Mouse (Mus musculus): ENCODE measurements around the gene Shld2. TPM values are rescaled to one million over a fixed set of nuclear protein-coding genes. Genes with fewer than 3 reads are reported as not detected.
"Not testable (repeated sequence)": the region's sequence is repeated elsewhere in the genome, so short reads cannot be mapped to it uniquely, and the experiment has no call there.

Shld2 gene
- polyA plus RNA-seq, 1 experiment from 2014 or later: 10.1 TPM

DNA sequence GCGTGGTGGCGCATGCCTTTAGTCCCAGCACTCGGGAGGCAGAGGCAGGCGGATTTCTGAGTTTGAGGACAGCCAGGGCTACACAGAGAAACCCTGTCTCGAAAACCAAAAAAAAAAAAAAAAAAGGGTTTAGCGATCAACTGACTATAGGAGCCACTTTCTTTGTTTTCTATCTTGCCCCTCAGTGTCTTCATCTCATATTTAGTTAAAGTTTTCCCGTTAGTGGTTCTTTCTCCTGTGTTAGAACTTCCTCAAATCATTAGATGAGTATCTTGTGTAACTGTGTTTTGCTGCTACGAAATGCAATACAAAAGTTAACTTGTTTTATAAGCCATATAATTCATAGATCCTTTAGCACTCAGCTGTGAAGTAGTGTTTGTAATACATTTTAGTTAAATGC is 4.1 kb upstream of the Shld2 start:
- H3K36me3 ChIP-seq (ENCODE audit: control insufficient read depth, insufficient read depth, low read length); H3K4me3 ChIP-seq (ENCODE audit: low read length); H3K9me3 ChIP-seq (ENCODE audit: control insufficient read depth, low read length); H3K27ac ChIP-seq (ENCODE audit: low read depth, low read length); ATAC-seq (ENCODE audit: low FRiP score, low TSS enrichment); H3K9ac ChIP-seq (ENCODE audit: low read depth, low read length); H3K4me2 ChIP-seq (replicated peaks; ENCODE audit: low read depth, low read length); H3K27me3 ChIP-seq (ENCODE audit: control insufficient read depth, insufficient read depth, low read length): not testable (repeated sequence)
- H3K4me1 ChIP-seq (ENCODE audit: control insufficient read depth, insufficient read depth, low read length): peaks cover 13% of the 10 kb centered on the region; the same call in 1 of the 2 replicates
- 86% methylated on average over 8 of the region's 8 CpGs for WGBS

DNA sequence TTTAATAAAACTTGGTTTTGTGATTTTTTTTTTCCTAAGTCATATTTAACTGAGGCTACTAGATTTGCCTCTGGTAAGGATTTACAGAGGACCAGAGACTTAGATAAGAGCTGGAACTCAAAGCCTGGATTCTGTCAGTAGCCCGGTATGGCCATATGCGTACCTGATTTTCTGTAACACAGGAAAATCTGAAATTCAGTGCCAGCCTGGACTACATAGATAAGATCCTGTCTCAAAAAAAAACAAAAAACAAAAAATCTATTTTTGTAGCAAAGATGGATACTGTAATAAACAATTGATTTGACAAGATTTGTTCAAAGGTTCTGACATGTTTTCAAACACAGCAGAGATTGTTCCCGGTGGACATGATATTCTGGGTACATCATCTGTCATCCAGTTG is 3.3 kb upstream of the Shld2 start:
- H3K27me3 ChIP-seq (ENCODE audit: control insufficient read depth, insufficient read depth, low read length): no peaks in the 10 kb centered on the region
- no peaks in the 10 kb centered on the region for H3K36me3 ChIP-seq (ENCODE audit: control insufficient read depth, insufficient read depth, low read length)
- no peak overlapping the region for H3K9ac ChIP-seq (ENCODE audit: low read depth, low read length)
- H3K9me3 ChIP-seq (ENCODE audit: control insufficient read depth, low read length): no peaks in the 10 kb centered on the region
- no peak for ATAC-seq (ENCODE audit: low FRiP score, low TSS enrichment)
- 0 out of 2 replicates have a peak overlapping the region, but pooled peaks have one; percentile 94 for H3K4me3 ChIP-seq (ENCODE audit: low read length)
- H3K4me1 ChIP-seq (ENCODE audit: control insufficient read depth, insufficient read depth, low read length): peaks cover 13% of the 10 kb centered on the region; the same call in 1 of the 2 replicates
- H3K4me2 ChIP-seq (replicated peaks; ENCODE audit: low read depth, low read length): no peak overlapping the region; the same call in 1 of the 2 replicates
- no peak overlapping the region for H3K27ac ChIP-seq (ENCODE audit: low read depth, low read length)
- 90% methylated on average over 3 of the region's 3 CpGs for WGBS

- Histone ChIP-seq H3K4me1 (ENCODE audit: control insufficient read depth, insufficient read depth, low read length) (peaks cover 13% of the 10 kb centered on the region; the same call in 1 of the 2 replicates), H3K4me3 (ENCODE audit: low read length) (peak overlapping the region; percentile 94), H3K9me3 (ENCODE audit: control insufficient read depth, low read length) (no peaks in the 10 kb centered on the region), H3K27ac (ENCODE audit: low read depth, low read length) (no peak overlapping the region), H3K4me2 (replicated peaks; ENCODE audit: low read depth, low read length) (peak overlapping the region; percentile 71), H3K36me3 (ENCODE audit: control insufficient read depth, insufficient read depth, low read length) (no peaks in the 10 kb centered on the region), H3K9ac (ENCODE audit: low read depth, low read length) (peak overlapping the region; percentile 92; the same call in 1 of the 2 replicates), H3K27me3 (ENCODE audit: control insufficient read depth, insufficient read depth, low read length) (no peaks in the 10 kb centered on the region)
- ATAC-seq (ENCODE audit: low FRiP score, low TSS enrichment): no peak
- WGBS: 12% methylated on average over 5 of the region's 6 CpGs
Observed at GRCm38 (mm10) chr14:34312339-34313048, 2.2 kb upstream of the Shld2 start.

GRCm38 (mm10) chr14:34311691-34312090 is 1.4 kb upstream of the Shld2 start:
- peak overlapping the region; percentile 71 for H3K4me2 ChIP-seq (replicated peaks; ENCODE audit: low read depth, low read length)
- WGBS: 2% methylated on average over 4 of the region's 4 CpGs

GRCm38 (mm10) chr14:34311021-34311631 is 833 bp upstream of the Shld2 start:
- peaks cover 13% of the 10 kb centered on the region; the same call in 1 of the 2 replicates for H3K4me1 ChIP-seq (ENCODE audit: control insufficient read depth, insufficient read depth, low read length)
- H3K4me2 ChIP-seq (replicated peaks; ENCODE audit: low read depth, low read length): peak overlapping the region; percentile 71
- under 1% methylated on average over 47 of the region's 47 CpGs for WGBS
- no peaks in the 10 kb centered on the region for H3K9me3 ChIP-seq (ENCODE audit: control insufficient read depth, low read length)
- H3K4me3 ChIP-seq (ENCODE audit: low read length): peak overlapping the region; percentile 94
- no peaks in the 10 kb centered on the region for H3K27me3 ChIP-seq (ENCODE audit: control insufficient read depth, insufficient read depth, low read length)
- peak overlapping the region; percentile 94 for H3K27ac ChIP-seq (ENCODE audit: low read depth, low read length)
- H3K9ac ChIP-seq (ENCODE audit: low read depth, low read length): peak overlapping the region; percentile 92
- peak; percentile 29 for ATAC-seq (ENCODE audit: low FRiP score, low TSS enrichment)
- H3K36me3 ChIP-seq (ENCODE audit: control insufficient read depth, insufficient read depth, low read length): no peaks in the 10 kb centered on the region

More at GRCm38 (mm10) chr14:34311691-34312090, 1.4 kb upstream of the Shld2 start:
- no peaks in the 10 kb centered on the region for H3K27me3 ChIP-seq (ENCODE audit: control insufficient read depth, insufficient read depth, low read length)
- no peaks in the 10 kb centered on the region for H3K36me3 ChIP-seq (ENCODE audit: control insufficient read depth, insufficient read depth, low read length)
- no peak overlapping the region for H3K27ac ChIP-seq (ENCODE audit: low read depth, low read length)
- ATAC-seq (ENCODE audit: low FRiP score, low TSS enrichment): no peak
- peaks cover 13% of the 10 kb centered on the region; the same call in 1 of the 2 replicates for H3K4me1 ChIP-seq (ENCODE audit: control insufficient read depth, insufficient read depth, low read length)
- H3K4me3 ChIP-seq (ENCODE audit: low read length): peak overlapping the region; percentile 94
- no peaks in the 10 kb centered on the region for H3K9me3 ChIP-seq (ENCODE audit: control insufficient read depth, low read length)
- H3K9ac ChIP-seq (ENCODE audit: low read depth, low read length): peak overlapping the region; percentile 92

DNA sequence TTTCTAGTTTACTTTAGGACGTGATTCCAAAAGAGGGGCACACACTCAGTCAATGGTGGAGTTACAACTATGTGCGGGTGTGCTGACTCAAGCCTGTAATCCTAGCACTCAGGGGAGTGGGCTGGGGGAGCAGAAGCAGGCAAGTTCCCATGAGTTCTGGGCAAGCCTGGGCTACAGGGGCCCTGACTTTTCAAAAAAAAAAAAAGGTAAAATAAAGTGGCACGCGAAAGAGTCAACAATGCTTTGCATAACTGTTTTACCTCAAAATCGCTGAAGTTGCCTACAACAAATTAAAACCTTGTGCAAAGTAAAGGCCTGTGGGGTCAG is 423 bp downstream of the Shld2 start:
- no peak for ATAC-seq (ENCODE audit: low FRiP score, low TSS enrichment)
- WGBS: 9% methylated on average over 5 of the region's 5 CpGs

DNA sequence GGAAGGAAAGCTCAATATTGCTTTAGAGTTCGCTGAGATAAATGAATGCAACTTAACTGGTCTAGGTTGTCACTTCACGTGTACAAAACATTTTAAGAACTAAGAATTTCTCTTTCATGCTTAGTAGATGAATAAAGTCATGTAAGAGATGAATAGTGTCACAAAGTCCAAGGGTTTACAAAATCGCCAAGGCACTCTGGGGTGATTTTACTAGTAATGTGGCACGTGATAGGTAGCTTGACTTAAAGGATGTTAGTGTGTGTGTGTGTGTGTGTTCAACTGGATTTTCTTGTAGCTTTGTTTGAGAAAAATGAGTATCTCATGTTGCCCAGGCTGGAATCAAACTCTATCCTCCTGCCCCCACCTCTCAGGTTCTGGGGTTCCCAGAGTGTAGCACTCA is 1.0 kb downstream of the Shld2 start:
- Histone ChIP-seq H3K36me3 (ENCODE audit: control insufficient read depth, insufficient read depth, low read length) (no peaks in the 10 kb centered on the region), H3K4me1 (ENCODE audit: control insufficient read depth, insufficient read depth, low read length) (peaks cover 8% of the 10 kb centered on the region; the same call in 1 of the 2 replicates), H3K4me2 (replicated peaks; ENCODE audit: low read depth, low read length) (no peak overlapping the region), H3K9ac (ENCODE audit: low read depth, low read length) (peak overlapping the region; percentile 61; the same call in 1 of the 2 replicates), H3K4me3 (ENCODE audit: low read length) (no peak overlapping the region), H3K27me3 (ENCODE audit: control insufficient read depth, insufficient read depth, low read length) (no peaks in the 10 kb centered on the region), H3K9me3 (ENCODE audit: control insufficient read depth, low read length) (no peaks in the 10 kb centered on the region), H3K27ac (ENCODE audit: low read depth, low read length) (no peak overlapping the region)
- 94% methylated on average over 4 of the region's 4 CpGs for WGBS
- no peak for ATAC-seq (ENCODE audit: low FRiP score, low TSS enrichment)

More for the DNA sequence above, 423 bp downstream of the Shld2 start:
- Histone ChIP-seq H3K4me2 (replicated peaks; ENCODE audit: low read depth, low read length) (peak overlapping the region; percentile 48), H3K9me3 (ENCODE audit: control insufficient read depth, low read length) (no peaks in the 10 kb centered on the region), H3K4me3 (ENCODE audit: low read length) (peak overlapping the region; percentile 94), H3K9ac (ENCODE audit: low read depth, low read length) (peak overlapping the region; percentile 61), H3K27ac (ENCODE audit: low read depth, low read length) (peak overlapping the region; percentile 89), H3K4me1 (ENCODE audit: control insufficient read depth, insufficient read depth, low read length) (peaks cover 8% of the 10 kb centered on the region; the same call in 1 of the 2 replicates), H3K27me3 (ENCODE audit: control insufficient read depth, insufficient read depth, low read length) (no peaks in the 10 kb centered on the region), H3K36me3 (ENCODE audit: control insufficient read depth, insufficient read depth, low read length) (no peaks in the 10 kb centered on the region)

DNA sequence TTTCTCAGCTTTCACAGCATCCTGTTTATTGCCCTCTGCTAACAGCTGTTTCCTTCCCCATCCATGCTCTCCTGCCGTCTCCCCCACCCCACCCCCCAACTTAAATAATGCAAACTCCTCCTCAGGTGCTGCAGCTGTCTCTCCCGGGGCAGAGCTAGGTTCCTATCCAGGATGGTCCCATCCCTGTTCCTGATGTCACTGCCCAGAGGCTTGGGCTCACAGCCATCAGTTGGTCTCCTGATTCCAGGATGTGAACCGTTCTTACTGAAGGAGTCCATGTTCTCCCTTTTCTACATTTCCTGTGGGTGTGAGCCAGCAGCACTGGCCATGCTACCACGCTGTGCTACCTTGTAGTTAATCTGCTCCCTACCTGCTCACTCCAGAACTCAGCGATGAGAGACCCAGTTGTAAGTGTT is 7.0 kb downstream of the Shld2 start:
- peak; percentile 60 for ATAC-seq (ENCODE audit: low FRiP score, low TSS enrichment)
- Histone ChIP-seq H3K4me2 (replicated peaks; ENCODE audit: low read depth, low read length) (no peak overlapping the region), H3K27ac (ENCODE audit: low read depth, low read length) (peak overlapping the region; percentile 20; the same call in 1 of the 2 replicates)

DNA sequence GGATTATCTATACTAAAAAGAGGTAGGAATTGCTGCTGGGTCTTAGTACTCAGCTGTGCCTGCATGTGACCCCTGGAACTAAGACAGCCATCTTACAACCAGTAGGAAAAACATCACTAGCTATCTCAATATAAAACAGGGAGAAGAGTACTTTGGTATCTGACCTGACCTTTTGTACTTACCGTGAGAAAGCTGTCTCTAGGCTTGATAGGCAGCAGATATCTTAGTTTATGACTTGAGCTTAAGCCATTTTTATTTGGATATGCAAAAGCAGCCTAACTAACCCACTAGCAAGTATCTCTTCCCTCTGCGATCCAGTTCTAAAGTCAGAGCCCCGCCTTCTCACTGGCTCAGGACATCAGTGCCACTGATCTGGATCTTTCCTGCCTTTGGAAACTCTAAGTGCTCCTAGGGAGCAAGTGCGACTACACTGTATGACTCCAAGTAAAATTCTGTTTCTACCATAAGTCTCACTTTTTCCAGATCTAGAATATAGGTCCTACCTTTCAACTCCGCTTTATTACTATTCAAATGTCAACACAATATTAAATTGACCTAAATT is 7.5 kb downstream of the Shld2 start:
- Histone ChIP-seq H3K9ac (ENCODE audit: low read depth, low read length) (no peak overlapping the region), H3K4me2 (replicated peaks; ENCODE audit: low read depth, low read length) (no peak overlapping the region), H3K4me3 (ENCODE audit: low read length) (no peak overlapping the region), H3K27ac (ENCODE audit: low read depth, low read length) (no peak overlapping the region), H3K36me3 (ENCODE audit: control insufficient read depth, insufficient read depth, low read length) (no peaks in the 10 kb centered on the region), H3K9me3 (ENCODE audit: control insufficient read depth, low read length) (no peaks in the 10 kb centered on the region), H3K27me3 (ENCODE audit: control insufficient read depth, insufficient read depth, low read length) (no peaks in the 10 kb centered on the region), H3K4me1 (ENCODE audit: control insufficient read depth, insufficient read depth, low read length) (peaks cover 1% of the 10 kb centered on the region; the same call in 1 of the 2 replicates)
- no peak for ATAC-seq (ENCODE audit: low FRiP score, low TSS enrichment)
- 66% methylated on average over 5 of the region's 5 CpGs for WGBS

More for the DNA sequence above, 7.0 kb downstream of the Shld2 start:
- no peaks in the 10 kb centered on the region for H3K36me3 ChIP-seq (ENCODE audit: control insufficient read depth, insufficient read depth, low read length)
- H3K9ac ChIP-seq (ENCODE audit: low read depth, low read length): no peak overlapping the region
- no peaks in the 10 kb centered on the region for H3K27me3 ChIP-seq (ENCODE audit: control insufficient read depth, insufficient read depth, low read length)
- no peak overlapping the region for H3K4me3 ChIP-seq (ENCODE audit: low read length)
- no peaks in the 10 kb centered on the region for H3K4me1 ChIP-seq (ENCODE audit: control insufficient read depth, insufficient read depth, low read length)
- H3K9me3 ChIP-seq (ENCODE audit: control insufficient read depth, low read length): no peaks in the 10 kb centered on the region
- 21% methylated on average over 5 of the region's 5 CpGs for WGBS
